Mouse (Mus musculus) neutrophil, adult 5-6 weeks (primary cell): ENCODE results near the gene Gm17490. TPM values are rescaled to one million over a fixed set of nuclear protein-coding genes. Genes with fewer than 3 reads are reported as not detected.
"Not testable (repeated sequence)": the region's sequence is repeated elsewhere in the genome, so short reads cannot be mapped to it uniquely, and the experiment has no call there.

ENCODE experiments used
- ATAC-seq: fragments of 151-379, 151-347 bp; 2 replicates; pipeline ENCODE4 v1.8.0; 2017; ENCODE audit warnings: mild to moderate bottlenecking, moderate TSS enrichment; ENCODE audit not compliant: insufficient number of reproducible peaks, poor library complexity, low FRiP score, severe bottlenecking; ENCODE audit errors: extremely low read depth
- total RNA-seq: library from RNA; stranded (forward); fragments of 200-1000 nt; gene quantifications from 2 replicates; pipeline ENCODE4 v1.2.3, GENCODE M21; 2017

Gm17490 gene
- total RNA-seq, 1 experiment from 2014 or later, result not detected

GRCm38 (mm10) chr2:11636138-11636480 lies 10.0 kb upstream of the Gm17490 start:
- no peak for ATAC-seq

- ATAC-seq, result no peak
These were observed 9.5 kb upstream of the Gm17490 start for GRCm38 (mm10) chr2:11635471-11636137.

GRCm38 (mm10) chr2:11635035-11635434 lies 9.0 kb upstream of the Gm17490 start:
- no peak for ATAC-seq

GRCm38 (mm10) chr2:11623726-11624125 lies 2.3 kb downstream of the Gm17490 start:
- no peak for ATAC-seq

- ATAC-seq, result no peak
These were observed 2.9 kb downstream of the Gm17490 start for GRCm38 (mm10) chr2:11623173-11623572.

- ATAC-seq, result no peak
These were observed 6.5 kb downstream of the Gm17490 start for GRCm38 (mm10) chr2:11619598-11619997.

GRCm38 (mm10) chr2:11616846-11617245 lies 9.2 kb downstream of the Gm17490 start:
- no peak for ATAC-seq

- not testable (repeated sequence) for ATAC-seq
These were observed 13.1 kb downstream of the Gm17490 start for GRCm38 (mm10) chr2:11612939-11613338.

GRCm38 (mm10) chr2:11606718-11607117 lies 19.3 kb downstream of the Gm17490 start:
- not testable (repeated sequence) for ATAC-seq

- ATAC-seq, result no peak
These were observed 21.2 kb downstream of the Gm17490 start for GRCm38 (mm10) chr2:11604911-11605310.

- ATAC-seq, result no peak
These were observed 22.0 kb downstream of the Gm17490 start, which contains the start of gene Rbm17 for GRCm38 (mm10) chr2:11604053-11604452. Rbm17 (minus strand) TSS chr2:11604153.

- ATAC-seq, result peak; percentile 99
These were observed 23.3 kb downstream of the Gm17490 start for GRCm38 (mm10) chr2:11602506-11603489.

- no peak for ATAC-seq
These were observed 24.3 kb downstream of the Gm17490 start for GRCm38 (mm10) chr2:11601795-11602194.

GRCm38 (mm10) chr2:11597906-11598305 lies 28.2 kb downstream of the Gm17490 start:
- ATAC-seq, result no peak

GRCm38 (mm10) chr2:11596690-11597089 lies 29.4 kb downstream of the Gm17490 start:
- ATAC-seq, result no peak

GRCm38 (mm10) chr2:11587996-11588395 lies 38.1 kb downstream of the Gm17490 start:
- no peak for ATAC-seq

GRCm38 (mm10) chr2:11579399-11579798 lies 46.7 kb downstream of the Gm17490 start:
- no peak for ATAC-seq

- no peak for ATAC-seq
These were observed 47.9 kb downstream of the Gm17490 start for GRCm38 (mm10) chr2:11578187-11578586.
